Mouse (Mus musculus): ENCODE data around the gene Col8a2. TPM values are rescaled to one million over a fixed set of nuclear protein-coding genes. Genes with fewer than 3 reads are reported as not detected.
A peak's percentile ranks its signal among the peaks of the same experiment; 100 is the strongest.

Col8a2 gene
- total RNA-seq, 2 experiments from 2014 or later: not detected

DNA sequence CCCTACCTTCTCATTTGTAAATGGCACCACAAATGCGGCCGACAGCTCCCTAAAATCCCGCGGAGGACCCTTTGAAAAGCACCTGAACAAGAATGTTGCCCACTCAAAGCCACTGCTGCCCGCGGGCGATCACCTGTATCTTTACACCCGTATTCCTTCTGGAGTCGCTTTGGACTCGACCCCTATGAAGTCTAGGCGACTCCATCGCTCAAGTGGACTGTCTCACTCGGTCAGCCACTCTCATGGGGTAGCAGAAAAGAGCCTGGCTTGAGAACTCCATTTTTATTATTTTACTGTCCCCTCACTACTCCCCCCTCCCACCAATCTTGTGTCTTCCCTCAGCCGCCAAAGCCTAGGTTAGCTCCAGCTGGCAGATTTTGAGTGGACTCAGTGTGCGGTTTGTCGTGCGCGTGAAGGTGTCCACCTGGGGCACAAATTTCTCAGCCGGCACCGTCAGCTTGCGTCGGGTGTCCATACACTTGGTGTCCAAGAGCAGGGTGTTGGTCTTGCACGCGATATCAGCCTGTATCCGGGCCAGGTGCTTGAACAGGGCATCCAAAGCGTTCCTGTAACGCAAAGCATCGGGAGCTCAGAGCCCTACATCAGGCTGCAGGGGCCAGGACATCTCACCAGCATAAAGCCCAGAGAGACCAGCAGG is 35.4 kb downstream of the Col8a2 start:
- ATAC-seq (replicated peaks; ENCODE audit: low FRiP score, low TSS enrichment, poor library complexity, severe bottlenecking): peak; percentile 5; the same call in 1 of the 2 replicates

DNA sequence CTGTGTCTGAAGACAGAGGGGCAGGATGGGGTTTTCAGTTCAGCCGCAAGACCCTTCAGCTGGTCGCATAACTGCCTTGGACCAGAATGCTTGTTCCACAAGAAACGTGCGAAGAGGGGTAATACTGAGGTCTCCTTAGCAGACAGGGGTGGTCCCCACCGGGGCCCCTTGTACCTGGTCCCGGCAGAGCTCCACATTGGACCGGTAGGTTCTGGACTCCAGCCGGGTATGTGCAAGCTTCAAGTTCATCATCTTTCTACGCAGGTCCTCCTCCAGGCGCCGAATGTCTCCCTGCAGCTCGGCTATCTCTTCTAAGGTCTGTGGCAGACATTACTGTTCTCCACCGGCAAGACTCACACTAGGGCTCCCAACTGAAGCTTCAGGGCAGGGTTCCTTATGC is 36.1 kb downstream of the Col8a2 start:
- ATAC-seq (replicated peaks; ENCODE audit: low FRiP score, low TSS enrichment, poor library complexity, severe bottlenecking): no peak

DNA sequence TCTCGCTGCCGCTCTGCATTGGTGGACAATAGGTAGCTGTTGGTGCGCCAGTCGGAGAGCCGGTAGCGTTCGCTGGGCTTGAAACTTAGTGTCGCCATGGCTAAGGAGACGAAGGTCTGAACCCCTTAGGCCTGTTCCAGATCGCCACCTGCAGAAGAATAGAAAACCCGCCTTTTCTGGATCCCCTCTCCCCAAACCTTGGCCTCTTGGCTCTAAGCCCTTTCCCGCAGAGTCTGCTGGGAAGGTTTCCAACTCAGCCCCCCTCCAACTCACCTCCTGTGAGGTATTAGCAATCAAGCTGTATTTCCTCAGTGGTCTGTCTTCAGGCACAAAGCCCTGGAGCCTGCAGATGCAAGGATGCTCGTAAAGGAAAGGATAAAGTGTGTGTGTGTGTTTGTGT is 38.3 kb downstream of the Col8a2 start:
- ATAC-seq (replicated peaks; ENCODE audit: low FRiP score, low TSS enrichment, poor library complexity, severe bottlenecking): no peak

DNA sequence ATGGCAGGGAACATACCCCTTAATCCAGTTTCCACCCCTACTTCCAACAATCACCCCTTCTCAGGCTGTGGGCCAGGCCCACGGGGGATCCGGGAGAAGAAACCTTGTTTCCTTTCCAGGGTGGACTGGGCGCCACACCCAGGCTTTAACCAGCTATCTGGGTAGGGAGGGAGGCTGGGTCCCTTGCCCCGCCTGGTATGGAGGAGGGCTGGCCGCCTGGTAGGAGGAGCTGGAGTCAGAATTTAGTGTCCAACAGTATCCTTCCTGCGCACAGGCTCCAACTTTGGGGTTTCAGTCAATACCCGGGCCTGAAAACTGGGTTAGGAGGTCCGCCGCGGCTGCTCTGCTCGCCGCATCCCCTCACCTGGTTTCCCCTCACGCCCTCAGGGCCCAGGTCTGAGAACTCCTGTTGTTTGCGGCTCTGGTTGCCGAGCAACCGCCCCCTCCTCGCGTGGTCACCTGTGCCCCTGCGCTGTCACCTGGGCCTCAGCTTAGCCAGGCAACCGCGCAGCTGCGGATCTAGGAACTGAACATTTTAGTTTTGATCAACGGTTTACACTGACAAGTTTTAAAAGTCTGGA is 38.8 kb downstream of the Col8a2 start, which contains the start of gene Tekt2:
TSS of gene Tekt2 (minus strand) at position 408 of the 581 bp plus-strand sequence.
- no peak for ATAC-seq (replicated peaks; ENCODE audit: low FRiP score, low TSS enrichment, poor library complexity, severe bottlenecking)

DNA sequence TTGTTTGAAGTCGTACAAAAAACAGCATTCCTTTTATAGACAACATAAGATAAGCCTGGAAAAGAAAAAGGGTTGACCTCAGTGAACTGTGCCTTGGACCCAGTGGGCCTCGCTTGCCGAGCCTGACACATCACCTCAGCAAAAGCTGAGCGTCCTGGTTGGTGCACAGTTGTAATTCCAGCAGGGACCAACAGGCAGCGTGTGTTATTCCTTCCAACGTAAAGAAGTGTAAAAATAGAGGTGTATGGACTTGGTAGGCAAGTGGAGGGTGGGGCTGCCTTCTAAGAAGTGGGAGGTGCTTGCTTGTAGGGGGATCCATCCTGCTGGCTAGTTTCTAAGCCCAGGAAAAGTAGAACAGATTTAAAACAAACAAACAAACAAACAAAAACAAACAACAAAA is 39.4 kb downstream of the Col8a2 start:
- no peak for ATAC-seq (replicated peaks; ENCODE audit: low FRiP score, low TSS enrichment, poor library complexity, severe bottlenecking)

DNA sequence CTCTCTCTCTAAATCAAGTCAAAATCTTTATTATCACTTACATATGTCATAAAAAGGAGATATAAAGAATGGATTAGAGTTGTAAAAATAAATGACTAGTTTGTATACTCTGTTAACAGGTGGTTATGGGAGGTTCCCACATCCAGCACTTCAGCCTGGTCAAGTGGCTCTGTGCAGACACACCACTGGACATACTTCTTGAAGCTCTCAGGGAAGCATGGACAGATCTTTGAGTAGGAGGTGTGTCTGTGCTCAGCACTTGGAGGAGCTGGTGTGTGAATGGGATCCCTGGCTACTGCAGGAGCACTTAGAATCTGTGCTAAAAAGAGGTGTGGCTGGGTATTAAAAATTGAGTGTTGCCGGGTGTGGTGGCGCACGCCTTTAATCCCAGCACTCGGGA is 43.7 kb downstream of the Col8a2 start:
- no peak for ATAC-seq (replicated peaks; ENCODE audit: low FRiP score, low TSS enrichment, poor library complexity, severe bottlenecking)

DNA sequence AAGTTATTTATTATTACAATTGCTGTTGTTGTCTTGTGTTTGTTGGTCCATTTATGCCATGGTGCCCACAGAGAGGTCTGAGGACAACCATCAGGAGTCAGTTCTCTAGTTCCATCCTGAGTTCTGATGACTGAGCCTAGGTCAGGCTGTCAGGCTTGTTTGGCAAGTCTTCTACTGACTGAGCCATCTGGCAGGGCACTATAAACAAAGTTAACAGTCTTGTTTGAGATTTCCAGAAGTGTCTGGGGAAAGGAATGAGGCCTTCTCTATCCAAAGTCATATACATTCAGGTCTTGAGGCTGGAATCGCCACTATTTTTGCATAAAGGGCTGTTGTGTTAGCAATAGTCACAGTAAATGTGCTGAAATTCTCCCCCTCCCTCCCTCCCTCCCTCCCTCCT is 45.2 kb downstream of the Col8a2 start:
- ATAC-seq (replicated peaks; ENCODE audit: low FRiP score, low TSS enrichment, poor library complexity, severe bottlenecking): no peak

DNA sequence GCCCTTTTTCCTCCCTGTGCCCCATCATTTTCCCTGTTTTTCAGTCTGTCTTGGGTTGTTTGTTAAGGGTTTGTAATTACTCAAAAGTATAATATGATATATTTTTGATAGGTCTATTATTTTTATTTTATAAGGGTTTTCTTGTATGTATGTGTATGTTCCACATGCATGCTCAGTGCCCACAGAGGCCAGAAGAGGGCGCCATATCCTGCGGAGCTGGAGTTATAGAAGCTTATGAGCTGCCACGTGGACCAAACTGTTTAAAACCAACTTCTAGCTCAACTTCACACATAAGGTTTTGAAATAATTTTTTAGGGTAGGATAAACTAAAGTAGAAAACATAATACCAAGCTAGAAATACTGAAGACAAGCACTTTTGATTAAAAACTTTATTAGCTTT is 45.8 kb downstream of the Col8a2 start:
- 0 out of 2 replicates have a peak, but pooled peaks have one; percentile 44 for ATAC-seq (replicated peaks; ENCODE audit: low FRiP score, low TSS enrichment, poor library complexity, severe bottlenecking)

DNA sequence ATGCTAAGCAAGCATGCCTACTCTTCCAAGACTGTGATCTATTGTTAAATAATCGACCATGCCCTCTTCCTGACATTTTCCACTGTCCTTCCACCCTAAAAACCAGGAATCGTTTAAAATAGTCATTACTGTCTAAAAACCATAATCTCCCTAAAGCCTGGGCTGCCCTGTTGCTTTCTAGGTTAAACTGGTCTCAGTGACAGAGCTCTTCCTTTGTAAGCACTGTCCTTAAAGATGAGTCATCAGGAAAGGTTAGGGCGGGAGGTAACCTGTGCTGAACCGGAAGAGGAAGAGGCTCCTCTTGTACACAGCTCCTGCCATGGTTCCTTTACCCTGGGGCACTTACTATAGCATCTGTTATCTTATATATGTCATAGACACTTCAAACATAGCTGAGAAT is 52.9 kb downstream of the Col8a2 start:
- ATAC-seq (replicated peaks; ENCODE audit: low FRiP score, low TSS enrichment, poor library complexity, severe bottlenecking): no peak

DNA sequence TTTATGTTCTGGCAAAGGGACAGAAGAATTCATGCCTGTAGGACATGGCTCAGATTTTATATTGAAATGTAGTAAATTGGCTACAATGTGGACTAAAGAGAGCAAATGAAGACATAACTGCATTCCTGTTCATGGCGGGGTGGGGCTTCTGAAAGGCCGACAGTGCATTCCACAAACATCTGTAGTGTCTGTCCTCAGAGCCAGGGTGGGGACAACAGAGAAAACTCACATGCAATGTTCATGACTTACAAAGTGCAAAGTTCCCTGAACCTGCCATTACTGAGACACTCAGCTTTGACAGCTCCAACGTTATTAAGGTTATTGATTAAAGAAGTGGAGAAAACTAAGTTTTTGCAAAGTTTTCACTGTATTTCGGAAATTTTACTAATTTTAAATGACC is 56.9 kb downstream of the Col8a2 start:
- ATAC-seq (replicated peaks; ENCODE audit: low FRiP score, low TSS enrichment, poor library complexity, severe bottlenecking): no peak

DNA sequence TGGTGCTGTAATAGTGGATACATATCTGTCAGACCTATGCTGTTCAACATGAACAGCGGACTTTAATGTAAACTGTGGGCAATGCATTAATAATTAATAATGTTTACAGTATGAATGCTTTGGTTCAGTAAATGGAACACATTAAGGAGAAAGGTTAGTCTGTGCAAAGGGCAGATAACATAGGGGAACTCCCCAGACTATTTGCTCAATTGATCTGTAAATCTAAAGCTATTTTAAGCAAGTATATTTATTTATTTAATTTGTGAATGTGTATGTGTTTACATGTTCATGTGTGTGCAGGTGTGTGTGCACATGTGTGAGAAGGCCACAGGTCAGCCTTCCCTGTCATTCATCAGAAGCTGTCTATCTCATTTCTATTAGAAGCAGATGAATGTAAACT is 73.5 kb downstream of the Col8a2 start:
- no peak for ATAC-seq (replicated peaks; ENCODE audit: low FRiP score, low TSS enrichment, poor library complexity, severe bottlenecking)

Other genes starting within 250 kb of the Col8a2 start
- gene Mrps15, start 239.9 kb upstream of the Col8a2 start, total RNA-seq (2014; fragmentation: Nextera tagmentation): 117 and 156 TPM in 2 replicates
- 85.7 and 87.1 TPM in 2 replicates for gene Mrps15, start 239.9 kb upstream of the Col8a2 start, total RNA-seq (2017)
- gene Oscp1, start 228.2 kb upstream of the Col8a2 start, total RNA-seq (2014; fragmentation: Nextera tagmentation): 0.90 and 1.9 TPM in 2 replicates
- gene Oscp1, start 228.2 kb upstream of the Col8a2 start, total RNA-seq (2017): 0.91 and 22.0 TPM in 2 replicates
- 30.8 and 32.0 TPM in 2 replicates for gene Lsm10, start 190.2 kb upstream of the Col8a2 start, total RNA-seq (2014; fragmentation: Nextera tagmentation)
- 10.5 and 16.7 TPM in 2 replicates for gene Lsm10, start 190.2 kb upstream of the Col8a2 start, total RNA-seq (2017)
- gene Stk40, start 182.8 kb upstream of the Col8a2 start, total RNA-seq (2014; fragmentation: Nextera tagmentation): 12.2 and 14.6 TPM in 2 replicates
- gene Stk40, start 182.8 kb upstream of the Col8a2 start, total RNA-seq (2017): 10.0 and 11.7 TPM in 2 replicates
- gene Eva1b, start 139.0 kb upstream of the Col8a2 start, total RNA-seq (2014; fragmentation: Nextera tagmentation): not detected in 2 replicates
- 0.91 TPM in 1 of 2 replicates, not detected in the other for gene Eva1b, start 139.0 kb upstream of the Col8a2 start, total RNA-seq (2017)
- gene Sh3d21, start 123.3 kb upstream of the Col8a2 start, total RNA-seq (2014; fragmentation: Nextera tagmentation): 0.72 TPM in 1 of 2 replicates, not detected in the other
- gene Sh3d21, start 123.3 kb upstream of the Col8a2 start, total RNA-seq (2017): 1.1 TPM in 1 of 2 replicates, not detected in the other
- gene Thrap3, start 84.0 kb upstream of the Col8a2 start, total RNA-seq (2014; fragmentation: Nextera tagmentation): 266 and 395 TPM in 2 replicates
- gene Thrap3, start 84.0 kb upstream of the Col8a2 start, total RNA-seq (2017): 471 and 531 TPM in 2 replicates
- gene Map7d1, start 30.4 kb upstream of the Col8a2 start, total RNA-seq (2014; fragmentation: Nextera tagmentation): 6.4 and 8.0 TPM in 2 replicates
- 13.2 and 14.5 TPM in 2 replicates for gene Map7d1, start 30.4 kb upstream of the Col8a2 start, total RNA-seq (2017)
- 40.1 and 43.2 TPM in 2 replicates for gene Trappc3, start 24.5 kb upstream of the Col8a2 start, total RNA-seq (2014; fragmentation: Nextera tagmentation)
- 55.9 and 81.1 TPM in 2 replicates for gene Trappc3, start 24.5 kb upstream of the Col8a2 start, total RNA-seq (2017)
- gene Adprhl2, start 34.9 kb downstream of the Col8a2 start, total RNA-seq (2014; fragmentation: Nextera tagmentation): 30.8 and 33.7 TPM in 2 replicates
- gene Adprhl2, start 34.9 kb downstream of the Col8a2 start, total RNA-seq (2017): 22.9 and 28.5 TPM in 2 replicates
- not detected in 2 replicates for gene Tekt2, start 38.9 kb downstream of the Col8a2 start, total RNA-seq (2014; fragmentation: Nextera tagmentation)
- gene Tekt2, start 38.9 kb downstream of the Col8a2 start, total RNA-seq (2017): not detected in 2 replicates
- gene Ago3, start 142.8 kb downstream of the Col8a2 start, total RNA-seq (2014; fragmentation: Nextera tagmentation): 18.0 and 31.5 TPM in 2 replicates
- 3.0 and 20.2 TPM in 2 replicates for gene Ago3, start 142.8 kb downstream of the Col8a2 start, total RNA-seq (2017)
- 35.3 and 42.6 TPM in 2 replicates for gene Ago1, start 181.8 kb downstream of the Col8a2 start, total RNA-seq (2014; fragmentation: Nextera tagmentation)
- 23.3 and 32.2 TPM in 2 replicates for gene Ago1, start 181.8 kb downstream of the Col8a2 start, total RNA-seq (2017)
- 0.90 and 1.0 TPM in 2 replicates for gene Ago4, start 246.7 kb downstream of the Col8a2 start, total RNA-seq (2014; fragmentation: Nextera tagmentation)
- gene Ago4, start 246.7 kb downstream of the Col8a2 start, total RNA-seq (2017): 2.0 and 3.5 TPM in 2 replicates

All from megakaryocyte-erythroid progenitor cell, adult 5-6 weeks (primary cell).